Comparison of ENCODE assay signal across 15 mouse cellular contexts in genomic region chr7:47013131-47013767, GRCm38 (mm10). TPM values are rescaled to one million over a fixed set of nuclear protein-coding genes. Genes with fewer than 3 reads are reported as not detected.
DNase-seq lines count a peak whose midpoint lies in the region; ATAC-seq and TF ChIP-seq lines count a peak whose summit lies in the region.
"Had no signal": no experiment of that assay in that cellular context is flagged by ENCODE, and none has a peak within 500 bp of the region (broad histone marks: within the 10 kb centered on the region; RNA-seq: fewer than 3 reads in every experiment).

No protein-coding gene starts in this region.

- H3K4me2 ChIP-seq in liver, embryonic 12.5 days, result peak overlapping the region; percentile 39
- H3K4me2 ChIP-seq: embryonic facial prominence, embryonic 12.5 days; hindbrain, embryonic 13.5 days; limb, embryonic 12.5 days had no signal

- H3K27ac ChIP-seq in gastrocnemius, adult 2 months, result 0 out of 2 replicates have a peak overlapping the region, but pooled peaks have one; percentile 6
- peak overlapping the region; percentile 51 for H3K27ac ChIP-seq in spleen, adult 2 months (ENCODE audit: insufficient read depth, low read length)
- H3K27ac ChIP-seq in liver, embryonic 12.5 days, result peak overlapping the region; percentile 58
- peak overlapping the region; percentile 46 for H3K27ac ChIP-seq in small intestine, adult 2 months (ENCODE audit: insufficient read depth, low read depth, low read length)
- H3K27ac ChIP-seq: embryonic facial prominence, embryonic 12.5 days; hindbrain, embryonic 13.5 days; limb, embryonic 12.5 days had no signal

- no peak overlapping the region for H3K4me3 ChIP-seq in gastrocnemius, adult 2 months
- no peak overlapping the region for H3K4me3 ChIP-seq in spleen, adult 2 months (ENCODE audit: extremely low read depth, insufficient read depth, insufficient read length)
- no peak overlapping the region for H3K4me3 ChIP-seq in liver, embryonic 12.5 days
- H3K4me3 ChIP-seq in small intestine, adult 2 months (ENCODE audit: low read depth, low read length), result no peak overlapping the region
- H3K4me3 ChIP-seq: embryonic facial prominence, embryonic 12.5 days; hindbrain, embryonic 13.5 days; limb, embryonic 12.5 days had no signal

- no peak overlapping the region for H3K9ac ChIP-seq in liver, embryonic 12.5 days
- H3K9ac ChIP-seq: embryonic facial prominence, embryonic 12.5 days; hindbrain, embryonic 13.5 days; limb, embryonic 12.5 days had no signal

- no peak for TF ChIP-seq POLR2A in spleen, adult 2 months (IDR thresholded peaks at IDR 0.05; ENCODE audit: low read depth, low read length)
- no peak for TF ChIP-seq POLR2A in small intestine, adult 2 months (IDR thresholded peaks at IDR 0.05; ENCODE audit: low read depth, low read length)

- ATAC-seq in liver, embryonic 12.5 days, result no peak

- no peaks in the 10 kb centered on the region for H3K27me3 ChIP-seq in spleen, adult 2 months (ENCODE audit: control insufficient read depth, insufficient read depth, low read length)
- H3K27me3 ChIP-seq in liver, embryonic 12.5 days (replicated peaks), result no peaks in the 10 kb centered on the region
- no peaks in the 10 kb centered on the region for H3K27me3 ChIP-seq in small intestine, adult 2 months (ENCODE audit: control insufficient read depth, insufficient read depth, low read length)
- H3K27me3 ChIP-seq: embryonic facial prominence, embryonic 12.5 days; hindbrain, embryonic 13.5 days; limb, embryonic 12.5 days had no signal

- H3K9me3 ChIP-seq in liver, embryonic 12.5 days (replicated peaks), result no peaks in the 10 kb centered on the region
- H3K9me3 ChIP-seq: embryonic facial prominence, embryonic 12.5 days; hindbrain, embryonic 13.5 days; limb, embryonic 12.5 days had no signal

- no peak for DNase-seq in gastrocnemius, adult 2 months
- DNase-seq in gastrocnemius, postnatal 10 days, result no peak
- DNase-seq in spleen, adult 2 months (ENCODE audit: low read depth in 1 of 2, low spot score in 2 of 2), result peak in 1 of 2 experiments; percentile 13
- no peak for DNase-seq in spleen, postnatal 14 days (ENCODE audit: low spot score in 2 of 2)
- no peak for DNase-seq in retina, postnatal 1 day
- DNase-seq in cerebellum, adult 9-10 months, result no peak
- DNase-seq: cerebellum, postnatal 14 days had no signal

- 14% methylated on average over 9 of the region's 9 CpGs for WGBS in spleen, adult 2 months
- WGBS in liver, embryonic 12.5 days (ENCODE audit: insufficient replicate concordance), result 28% methylated on average over 9 of the region's 9 CpGs
- WGBS in small intestine, adult 2 months, result 35% methylated on average over 9 of the region's 9 CpGs

- H3K36me3 ChIP-seq in spleen, adult 2 months (ENCODE audit: control insufficient read depth, insufficient read depth, low read length), result no peaks in the 10 kb centered on the region
- H3K36me3 ChIP-seq in liver, embryonic 12.5 days, result no peaks in the 10 kb centered on the region
- H3K36me3 ChIP-seq in small intestine, adult 2 months (ENCODE audit: control insufficient read depth, insufficient read depth, low read length), result no peaks in the 10 kb centered on the region
- H3K36me3 ChIP-seq: embryonic facial prominence, embryonic 12.5 days; hindbrain, embryonic 13.5 days; limb, embryonic 12.5 days had no signal

- TF ChIP-seq CTCF in gastrocnemius, adult 2 months (IDR thresholded peaks at IDR 0.05), result no peak
- TF ChIP-seq CTCF in spleen, adult 2 months (IDR thresholded peaks at IDR 0.05; ENCODE audit: extremely low read depth, insufficient read depth, insufficient read length, insufficient replicate concordance), result no peak
- TF ChIP-seq CTCF in small intestine, adult 2 months (IDR thresholded peaks at IDR 0.05; ENCODE audit: extremely low read depth, insufficient read length, insufficient replicate concordance, low read depth, low read length), result no peak

- H3K4me1 ChIP-seq in spleen, adult 2 months (ENCODE audit: control insufficient read depth, insufficient read depth, insufficient read length), result peaks cover 21% of the 10 kb centered on the region
- H3K4me1 ChIP-seq in liver, embryonic 12.5 days, result peaks cover 62% of the 10 kb centered on the region
- H3K4me1 ChIP-seq in small intestine, adult 2 months (ENCODE audit: control insufficient read depth, insufficient read depth, insufficient read length, low read length), result peaks cover 20% of the 10 kb centered on the region; the same call in 1 of the 2 replicates

- intact Hi-C loops in gastrocnemius, adult 2 months (cut with DNase I), result no loop called here

RNA-seq across cellular contexts. Expression of gene Spty2d1, which starts 5.0 kb away (rescaled TPM):
- 1 to 10 TPM; 4.1 to 5.7 TPM for total RNA-seq in gastrocnemius, adult 2 months (2021)
- total RNA-seq in gastrocnemius, postnatal 10 days (2021), result 10 to 100 TPM in 1 of 2 experiments, 1 to 10 TPM in 1; 9.9 to 13.1 TPM
- polyA plus RNA-seq in spleen, adult 2 months (2012; rRNA removed), result 3.8 and 4.9 TPM in 2 replicates
- polyA plus RNA-seq in liver, embryonic 12.5 days (2016; fragmentation: Nextera tagmentation; extraction: Ambion mirVana), result 16.8 and 17.7 TPM in 2 replicates
- polyA plus RNA-seq in small intestine, adult 2 months (2012; rRNA removed), result 2.2 and 3.6 TPM in 2 replicates

RNA-seq across cellular contexts. Expression of gene Gm9999, which starts 29.9 kb away (rescaled TPM):
- total RNA-seq in gastrocnemius, adult 2 months (2021), result not detected
- not detected for total RNA-seq in gastrocnemius, postnatal 10 days (2021)
- not detected in 2 replicates for polyA plus RNA-seq in spleen, adult 2 months (2012; rRNA removed)
- polyA plus RNA-seq in liver, embryonic 12.5 days (2016; fragmentation: Nextera tagmentation; extraction: Ambion mirVana), result not detected in 2 replicates
- not detected in 2 replicates for polyA plus RNA-seq in small intestine, adult 2 months (2012; rRNA removed)
- total RNA-seq: layer of hippocampus, postnatal 10 days; megakaryocyte progenitor cell, adult 5-6 weeks had no signal
- polyA plus RNA-seq: embryonic facial prominence, embryonic 12.5 days; hindbrain, embryonic 13.5 days; kidney, embryonic 16.5 days; limb, embryonic 12.5 days had no signal

RNA-seq across cellular contexts. Expression of gene Tmem86a, which starts 37.2 kb away (rescaled TPM):
- total RNA-seq in gastrocnemius, adult 2 months (2021), result 1 to 10 TPM; 4.0 to 4.8 TPM
- 1 to 10 TPM; 8.2 to 9.0 TPM for total RNA-seq in gastrocnemius, postnatal 10 days (2021)
- 57.1 and 60.7 TPM in 2 replicates for polyA plus RNA-seq in spleen, adult 2 months (2012; rRNA removed)
- 20.2 and 20.3 TPM in 2 replicates for polyA plus RNA-seq in liver, embryonic 12.5 days (2016; fragmentation: Nextera tagmentation; extraction: Ambion mirVana)
- polyA plus RNA-seq in small intestine, adult 2 months (2012; rRNA removed), result 41.3 and 385 TPM in 2 replicates

RNA-seq across cellular contexts. Expression of gene Uevld, which starts 54.9 kb away (rescaled TPM):
- total RNA-seq in gastrocnemius, adult 2 months (2021), result 10 to 100 TPM; 11.2 to 11.9 TPM
- 10 to 100 TPM; 11.5 to 14.9 TPM for total RNA-seq in gastrocnemius, postnatal 10 days (2021)
- polyA plus RNA-seq in spleen, adult 2 months (2012; rRNA removed), result 1.00 and 1.3 TPM in 2 replicates
- 6.9 and 7.1 TPM in 2 replicates for polyA plus RNA-seq in liver, embryonic 12.5 days (2016; fragmentation: Nextera tagmentation; extraction: Ambion mirVana)
- 0.58 and 0.95 TPM in 2 replicates for polyA plus RNA-seq in small intestine, adult 2 months (2012; rRNA removed)

Comparison
In these comparisons a context has a peak if more than half of its experiments do, and no peak if none do; other contexts are left out.
1. H3K27ac ChIP-seq: peak in every context shown above with its lines; median percentile 58 in liver, embryonic 12.5 days; 51 in spleen, adult 2 months; 46 in small intestine, adult 2 months; 6 in gastrocnemius, adult 2 months.